Mouse (Mus musculus): ENCODE measurements around the gene Fat1.
A peak's percentile ranks its signal among the peaks of the same experiment; 100 is the strongest.

Gene Fat1

GRCm38 (mm10) chr8:44962572-44963231, 27.5 kb downstream of the Fat1 start:
- DNase-seq = peak in 1 of 2 experiments; percentile 29

- DNase-seq = no peak
Observed at GRCm38 (mm10) chr8:44967521-44968039, 32.3 kb downstream of the Fat1 start.

DNA sequence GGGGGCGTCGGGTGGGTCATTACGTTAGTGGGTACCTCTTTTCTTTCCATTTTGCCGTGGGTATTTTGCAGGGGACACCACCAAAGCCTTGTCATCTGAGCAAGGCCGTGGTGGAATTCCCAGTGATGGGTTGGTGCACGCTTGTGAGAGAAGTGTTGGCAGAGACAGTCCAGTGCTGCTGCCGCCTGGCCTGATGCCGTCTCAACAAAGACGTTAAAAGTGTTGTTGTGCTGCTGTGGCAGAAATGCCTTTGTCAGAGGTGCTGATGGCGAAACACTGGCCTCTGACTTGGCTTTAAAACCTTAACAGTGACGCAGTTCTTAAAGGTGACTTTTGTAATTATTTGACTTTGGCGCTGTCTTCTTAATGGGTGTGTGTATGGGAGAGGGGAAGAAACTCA, 34.8 kb downstream of the Fat1 start:
- DNase-seq = no peak

DNA sequence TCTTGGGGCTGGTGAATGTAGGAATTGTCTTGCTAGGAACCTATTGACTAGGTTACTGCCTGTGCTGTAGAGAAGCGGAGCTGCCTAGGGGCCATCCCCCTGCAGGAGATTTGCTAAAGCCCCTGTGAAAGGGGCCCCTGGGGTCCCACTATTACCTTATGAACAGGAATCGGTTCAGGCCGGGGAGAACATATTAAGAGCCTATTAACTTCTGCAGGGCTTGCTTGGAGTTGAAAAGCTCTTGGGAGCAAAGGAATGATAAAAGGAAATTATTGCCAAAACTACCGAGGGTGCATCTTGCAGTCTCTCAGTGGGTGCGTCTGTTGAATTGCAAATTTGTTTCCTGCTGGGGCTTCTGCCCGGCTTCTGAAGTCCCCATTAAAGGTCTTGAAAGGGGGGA, 36.1 kb downstream of the Fat1 start:
- no peak for DNase-seq

- no peak for DNase-seq
Observed at GRCm38 (mm10) chr8:44971964-44972363, 36.7 kb downstream of the Fat1 start.

DNA sequence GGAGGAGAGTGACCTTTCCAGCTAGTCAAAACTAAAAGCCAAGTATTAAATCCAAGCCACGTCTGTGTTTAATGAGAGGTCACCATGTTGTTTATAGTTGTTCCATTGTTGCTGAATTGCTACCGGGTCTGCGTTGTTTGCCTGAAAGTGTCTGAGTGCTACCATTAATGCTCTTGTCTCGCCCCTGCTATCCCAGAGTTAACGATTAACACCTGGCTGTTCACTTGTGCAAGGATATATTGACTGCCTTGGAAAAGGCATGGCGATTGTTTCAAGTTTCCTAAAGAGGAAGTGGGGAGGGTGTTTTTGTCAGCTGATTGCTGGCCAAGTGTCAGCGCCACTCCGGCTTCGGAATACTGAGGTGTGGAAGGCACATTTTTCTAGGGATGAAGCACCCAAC, 39.9 kb downstream of the Fat1 start:
- peak in 1 of 2 experiments; percentile 26 for DNase-seq

- no peak for DNase-seq
Observed at GRCm38 (mm10) chr8:44975654-44976053, 40.4 kb downstream of the Fat1 start.

GRCm38 (mm10) chr8:44978622-44979021, 43.4 kb downstream of the Fat1 start:
- DNase-seq = no peak

DNA sequence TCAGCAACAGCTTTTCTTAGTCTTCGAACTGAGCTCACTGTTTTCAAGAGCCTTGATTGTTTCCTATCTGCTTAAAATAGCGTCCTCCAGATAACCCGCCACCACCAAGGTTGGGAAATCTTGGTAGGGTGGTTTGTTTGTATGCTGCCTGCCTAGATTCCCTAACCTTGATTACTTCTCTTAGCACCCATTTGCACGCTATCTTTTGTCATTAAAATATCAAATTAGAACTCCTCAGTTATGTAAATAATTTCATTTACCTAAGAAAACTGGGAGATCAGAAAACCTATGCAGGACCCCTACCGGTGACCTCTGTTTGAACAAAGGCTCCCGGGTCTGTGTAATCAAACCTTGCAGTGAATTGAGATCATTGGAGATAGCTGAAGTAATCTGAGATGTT, 44.0 kb downstream of the Fat1 start:
- no peak for DNase-seq

GRCm38 (mm10) chr8:44980030-44980429, 44.8 kb downstream of the Fat1 start:
- DNase-seq = peak; percentile 49 to 52

GRCm38 (mm10) chr8:44985326-44986288, 50.4 kb downstream of the Fat1 start:
- DNase-seq = peak in 1 of 2 experiments; percentile 35

DNA sequence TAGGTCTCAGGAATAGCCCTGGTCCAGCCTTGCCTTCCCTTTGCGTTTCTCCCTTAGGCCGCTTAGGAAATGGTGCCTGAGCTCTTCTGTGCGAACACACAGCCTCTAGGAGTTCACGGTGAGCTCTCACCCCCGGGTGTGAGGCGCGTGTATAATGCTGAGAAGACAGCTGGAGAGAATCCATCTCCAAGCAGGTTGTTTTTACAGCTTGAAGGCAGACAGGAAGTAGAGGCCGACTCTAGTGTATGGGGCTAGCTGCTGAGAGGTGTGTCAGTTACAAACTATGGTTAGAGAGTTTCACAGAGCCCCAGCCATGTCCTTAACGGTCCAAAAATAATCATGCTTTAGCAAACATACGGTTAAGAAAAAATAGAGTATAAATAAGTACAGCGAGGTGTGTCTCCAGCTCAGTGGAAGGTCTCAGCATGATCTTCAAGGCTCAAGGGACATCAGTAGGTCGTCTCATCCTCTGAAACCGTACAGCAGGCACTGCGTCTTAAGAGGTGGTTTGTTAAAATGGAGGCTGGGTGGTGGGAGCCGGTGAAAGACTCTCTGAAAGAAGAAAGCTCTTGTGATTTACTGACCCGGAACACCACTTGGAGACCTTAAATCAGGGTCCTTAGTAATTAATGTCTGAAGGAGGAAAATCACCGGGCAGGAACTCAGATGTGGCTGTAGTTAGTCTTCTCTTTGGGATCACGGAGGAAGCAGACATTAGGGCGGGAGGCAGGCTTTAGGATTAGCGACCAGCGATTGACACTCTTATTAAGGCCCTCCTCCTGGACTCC, 56.6 kb downstream of the Fat1 start:
- DNase-seq = no peak

- no peak for DNase-seq
Observed at GRCm38 (mm10) chr8:44992664-44993063, 57.4 kb downstream of the Fat1 start.

DNA sequence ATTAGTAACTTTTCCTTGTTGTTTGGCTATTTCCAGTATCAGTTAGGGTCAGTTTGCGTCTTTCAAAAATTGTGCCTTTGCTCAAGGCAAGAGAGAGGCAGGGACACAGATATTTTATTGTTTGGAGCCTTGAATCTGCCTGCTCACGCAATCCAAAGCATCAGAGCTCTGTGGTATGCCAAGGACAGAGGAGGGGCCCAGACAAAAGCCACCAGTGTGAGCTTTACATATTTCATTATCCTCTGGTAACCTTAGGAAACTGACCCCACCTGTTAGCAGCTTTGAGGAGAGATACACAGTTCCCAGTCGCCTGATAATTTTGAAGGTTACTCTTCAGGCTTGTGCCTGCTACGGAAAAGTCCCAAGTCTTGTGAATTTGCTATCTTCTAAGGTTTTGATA, 58.1 kb downstream of the Fat1 start:
- no peak for DNase-seq

GRCm38 (mm10) chr8:44996493-44996892, 61.2 kb downstream of the Fat1 start:
- DNase-seq = no peak

GRCm38 (mm10) chr8:44997321-44997720, 62.1 kb downstream of the Fat1 start:
- no peak for DNase-seq

DNA sequence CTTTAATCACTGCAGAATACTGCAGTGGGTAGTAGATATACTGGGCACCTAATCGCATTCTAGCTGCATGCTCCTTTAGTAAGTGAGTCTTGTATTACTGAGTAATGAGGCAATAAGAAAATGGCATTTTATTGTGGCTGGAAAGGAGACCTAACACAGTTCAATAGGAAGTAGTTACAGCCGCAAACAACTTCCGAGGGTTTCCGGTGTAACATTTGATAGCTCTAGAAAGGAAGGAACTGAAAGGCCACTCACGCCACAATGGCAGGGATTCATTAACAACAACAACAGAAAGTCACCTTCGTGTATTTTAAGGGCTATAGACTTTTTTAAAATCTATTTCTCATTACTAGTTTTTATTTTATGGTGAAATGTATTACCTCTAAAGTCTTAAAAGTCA, 62.6 kb downstream of the Fat1 start:
- no peak for DNase-seq

DNA sequence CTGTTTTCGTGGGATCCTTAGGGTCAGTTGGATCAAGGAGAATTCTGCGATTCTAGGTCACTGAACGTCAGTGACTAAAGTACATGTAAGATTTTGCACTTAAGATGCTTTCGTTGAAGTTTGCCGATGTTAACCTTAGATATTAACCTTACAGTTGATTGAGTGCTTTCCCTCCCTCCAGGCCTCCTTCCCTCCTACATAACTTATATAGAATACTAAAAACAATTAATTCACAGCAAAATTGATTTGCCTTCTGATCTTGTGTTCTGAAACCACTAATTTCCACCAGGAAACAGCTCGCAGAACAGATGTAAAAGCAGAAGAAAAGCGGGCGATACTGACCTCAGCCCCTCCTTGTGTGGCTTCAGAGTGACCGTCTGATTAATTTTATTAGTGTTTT, 63.0 kb downstream of the Fat1 start:
- no peak for DNase-seq

DNA sequence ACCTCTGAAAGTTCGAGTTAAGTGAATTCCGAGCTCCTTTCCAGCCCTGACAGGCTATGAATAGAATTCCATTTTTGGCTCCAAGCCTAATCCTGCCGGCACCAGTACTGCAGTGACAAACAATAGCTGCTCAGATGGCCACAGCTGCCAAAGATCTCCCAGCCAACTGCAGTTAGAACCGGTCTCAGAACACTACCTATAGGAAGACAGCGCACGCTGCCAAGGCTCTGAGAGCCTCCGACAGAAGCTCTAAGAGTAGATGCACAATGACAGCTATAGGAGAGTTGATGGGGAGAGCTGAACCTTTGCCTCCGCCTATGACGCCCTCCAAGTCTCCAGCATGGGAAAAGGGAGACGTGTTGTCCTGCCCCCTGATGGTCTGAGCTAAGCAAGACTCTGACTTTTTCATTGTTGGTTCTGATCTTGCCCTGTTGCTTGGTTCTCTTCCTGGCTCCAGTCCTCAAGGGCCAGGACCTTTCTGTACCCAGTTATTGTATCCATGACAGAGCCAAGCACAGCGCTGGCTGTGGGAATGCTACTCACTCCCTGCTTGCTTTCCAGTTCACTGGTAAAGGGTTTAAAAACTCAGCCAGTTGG, 63.5 kb downstream of the Fat1 start:
- DNase-seq = peak; percentile 57 to 63

DNA sequence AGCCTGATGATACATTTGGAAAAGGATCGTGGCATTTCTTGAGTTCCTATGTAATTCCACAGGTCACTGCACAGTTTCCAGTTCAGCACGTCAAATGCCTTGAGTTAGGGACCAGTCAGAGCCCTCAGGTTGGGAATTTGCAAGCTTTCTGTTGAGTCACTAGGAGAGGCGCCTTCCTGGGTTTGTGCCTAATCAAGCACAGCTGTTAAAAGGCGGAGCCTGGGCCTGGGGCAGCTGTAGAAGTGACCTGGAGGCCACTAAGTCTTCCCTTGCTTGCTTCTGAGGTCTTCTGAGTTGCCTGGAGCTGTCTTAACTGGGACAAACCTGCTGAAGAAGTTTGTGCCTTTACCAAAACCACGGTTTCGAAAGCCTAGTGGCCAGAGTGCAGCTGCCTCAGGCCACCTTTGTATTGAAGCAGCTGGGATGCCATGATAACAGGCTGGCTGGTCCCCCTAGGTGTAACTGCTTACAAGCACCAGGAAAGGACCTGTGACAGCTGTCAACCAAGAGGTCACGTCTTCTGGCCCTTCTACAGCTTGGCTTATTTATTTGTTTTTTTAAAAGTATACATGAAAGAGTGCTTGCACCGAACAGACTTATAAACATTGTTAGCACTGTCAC, 66.4 kb downstream of the Fat1 start:
- peak; percentile 32 to 58 for DNase-seq

DNA sequence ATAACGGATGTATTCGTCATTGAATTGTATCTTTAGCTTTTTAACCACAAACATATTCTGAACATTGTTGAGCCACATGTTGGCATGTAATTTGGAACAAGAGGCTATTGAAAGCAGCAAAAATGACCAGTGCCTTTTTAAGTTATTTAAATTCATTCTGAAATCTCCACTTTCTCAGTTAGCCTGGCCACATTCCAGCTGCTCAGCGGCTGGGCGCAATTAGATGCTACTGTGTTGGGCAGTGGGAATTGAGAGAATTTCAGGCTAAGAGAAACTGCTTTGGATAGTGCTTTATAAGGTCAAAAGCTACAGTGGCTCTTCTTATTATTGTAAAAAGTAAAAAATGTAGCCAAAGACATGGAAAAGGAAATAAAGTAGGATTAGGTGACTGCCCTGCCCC, 67.4 kb downstream of the Fat1 start:
- DNase-seq = peak in 1 of 2 experiments; percentile 51

- peak in 1 of 2 experiments; percentile 19 for DNase-seq
Observed at GRCm38 (mm10) chr8:45004021-45004420, 68.8 kb downstream of the Fat1 start.

Data from kidney, postnatal 36 days (tissue).